Mouse (Mus musculus): ENCODE results near the gene Atp6v0d1. TPM values are rescaled to one million over a fixed set of nuclear protein-coding genes. Genes with fewer than 3 reads are reported as not detected.
A peak's percentile ranks its signal among the peaks of the same experiment; 100 is the strongest.

Atp6v0d1 gene
- total and polyA plus RNA-seq, 3 experiments = 51.1 to 83.8 TPM; not detected in 1

DNA sequence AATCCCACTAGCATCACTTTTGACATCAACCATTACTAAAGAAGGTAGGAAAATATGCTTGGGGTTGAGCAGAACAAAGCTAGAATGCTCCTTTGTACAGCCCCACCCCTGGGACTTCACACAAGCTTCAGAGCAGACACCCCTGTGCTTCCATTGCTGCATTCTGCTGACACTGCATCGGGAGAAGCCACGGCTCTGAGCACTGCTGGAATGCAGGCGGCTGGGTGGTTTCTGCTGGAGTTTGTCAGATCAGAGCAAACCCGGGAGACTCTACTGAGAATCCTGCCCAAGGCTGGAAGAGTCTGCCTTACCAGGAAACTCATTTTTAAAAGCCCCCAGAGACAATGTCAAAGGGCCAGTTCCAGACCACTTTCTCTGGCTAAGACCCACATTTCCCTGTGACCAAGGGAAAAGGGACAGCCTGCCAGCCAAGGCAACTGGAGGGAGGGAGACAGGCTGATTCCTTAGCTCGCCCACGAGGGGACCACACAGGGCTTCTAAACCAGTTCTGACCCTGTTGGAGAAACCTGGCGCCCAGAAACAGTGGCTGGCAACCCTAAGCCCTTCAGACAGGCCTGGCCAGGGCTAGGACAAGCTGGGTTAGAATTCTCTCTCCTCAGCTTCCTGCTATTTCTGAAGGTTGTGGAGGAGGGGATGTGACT, 21.2 kb downstream of the Atp6v0d1 start:
- peak overlapping the region; percentile 44 for H3K27ac ChIP-seq (ENCODE audit: control insufficient read depth, low read depth, low read length)
- no peak overlapping the region for H3K4me3 ChIP-seq (ENCODE audit: control insufficient read depth in 1 of 2, insufficient read depth in 1 of 2, low read depth in 2 of 2, low read length in 2 of 2)
- TF ChIP-seq HCFC1 (IDR thresholded peaks at IDR 0.05; ENCODE audit: low read depth, low read length) (no peak), CHD2 (IDR thresholded peaks at IDR 0.05; ENCODE audit: low read length) (no peak), ETS1 (IDR thresholded peaks at IDR 0.05; ENCODE audit: low read depth, low read length) (no peak), POLR2A (IDR thresholded peaks at IDR 0.05; ENCODE audit: control insufficient read depth in 1 of 2, insufficient read depth in 1 of 2, low read depth in 1 of 2, low read length in 2 of 2, poor library complexity in 1 of 2) (no peak), RCOR1 (IDR thresholded peaks at IDR 0.05; ENCODE audit: low read depth, low read length) (no peak), SIN3A (IDR thresholded peaks at IDR 0.05; ENCODE audit: low read length) (no peak), TCF12 (IDR thresholded peaks at IDR 0.05; ENCODE audit: low read depth, low read length) (no peak), ZKSCAN1 (IDR thresholded peaks at IDR 0.05; ENCODE audit: low read depth, low read length) (no peak), TBP (IDR thresholded peaks at IDR 0.05; ENCODE audit: low read depth, low read length) (no peak), MYB (IDR thresholded peaks at IDR 0.05; ENCODE audit: low read depth, low read length) (no peak), ZMIZ1 (IDR thresholded peaks at IDR 0.05; ENCODE audit: low read depth, low read length) (no peak), ELF1 (IDR thresholded peaks at IDR 0.05; ENCODE audit: low read depth, low read length) (no peak), E2F4 (IDR thresholded peaks at IDR 0.05; ENCODE audit: borderline replicate concordance, low read depth, low read length) (no peak), EP300 (IDR thresholded peaks at IDR 0.05; ENCODE audit: low read depth in 1 of 2, low read length in 2 of 2) (no peak), MAZ (IDR thresholded peaks at IDR 0.05; ENCODE audit: low read depth, low read length) (no peak), CHD1 (IDR thresholded peaks at IDR 0.05; ENCODE audit: low read depth, low read length) (no peak), NRF1 (IDR thresholded peaks at IDR 0.05; ENCODE audit: insufficient read depth, low read depth, low read length, poor library complexity, severe bottlenecking) (no peak)
- H3K9me3 ChIP-seq (replicated peaks; ENCODE audit: insufficient read depth, low read length) = no peaks in the 10 kb centered on the region
- peaks cover 0 to 55% of the 10 kb centered on the region in 2 experiments; a peak in 3 of 4 replicates for H3K36me3 ChIP-seq (ENCODE audit: control insufficient read depth in 1 of 2, insufficient read depth in 2 of 2, low read length in 2 of 2)
- no peaks in the 10 kb centered on the region for H3K27me3 ChIP-seq (ENCODE audit: control insufficient read depth in 1 of 2, insufficient read depth in 2 of 2, low read length in 2 of 2)
- no peak for DNase-seq (ENCODE audit: low read depth, low spot score)
- no peak overlapping the region for H3K9ac ChIP-seq (ENCODE audit: control insufficient read depth, low read depth, low read length, poor library complexity, severe bottlenecking)
- H3K4me1 ChIP-seq (ENCODE audit: control insufficient read depth in 1 of 2, insufficient read depth in 2 of 2, low read length in 2 of 2) = peaks cover 32 to 50% of the 10 kb centered on the region in 2 experiments
- H3K79me2 ChIP-seq (ENCODE audit: control insufficient read depth, insufficient read depth, low read length, poor library complexity) = peaks cover 2% of the 10 kb centered on the region; the same call in 1 of the 2 replicates

DNA sequence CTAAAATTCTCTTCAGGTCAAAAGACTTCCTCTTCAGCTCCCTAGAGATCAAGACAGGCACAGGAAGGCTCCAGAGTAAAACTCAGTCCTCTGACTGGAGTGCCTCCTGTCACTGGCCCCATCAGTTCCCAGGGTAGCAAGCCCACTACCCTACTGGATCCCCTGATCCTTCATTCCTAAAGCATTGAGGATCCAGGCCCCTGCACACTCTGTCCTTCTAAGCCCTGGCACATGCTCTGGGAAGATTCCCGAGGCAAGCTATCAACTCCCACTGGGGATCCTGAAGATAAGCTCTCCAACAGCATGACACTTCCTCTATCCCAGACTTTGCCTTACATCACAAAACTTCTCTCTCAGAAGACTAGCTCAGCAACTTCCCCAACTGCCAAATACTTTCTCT, 22.1 kb downstream of the Atp6v0d1 start:
- peaks cover 0 to 55% of the 10 kb centered on the region in 2 experiments; a peak in 3 of 4 replicates for H3K36me3 ChIP-seq (ENCODE audit: control insufficient read depth in 1 of 2, insufficient read depth in 2 of 2, low read length in 2 of 2)
- H3K79me2 ChIP-seq (ENCODE audit: control insufficient read depth, insufficient read depth, low read length, poor library complexity) = peaks cover 2% of the 10 kb centered on the region; the same call in 1 of the 2 replicates
- TF ChIP-seq ZMIZ1 (IDR thresholded peaks at IDR 0.05; ENCODE audit: low read depth, low read length) (no peak), UBTF (IDR thresholded peaks at IDR 0.05; ENCODE audit: borderline replicate concordance, insufficient read depth, low read depth, low read length) (no peak), CHD2 (IDR thresholded peaks at IDR 0.05; ENCODE audit: low read length) (no peak), MAX (IDR thresholded peaks at IDR 0.05; ENCODE audit: low read length) (no peak; the same call in 1 of the 2 replicates), RCOR1 (IDR thresholded peaks at IDR 0.05; ENCODE audit: low read depth, low read length) (peak; percentile 77), ZNF384 (IDR thresholded peaks at IDR 0.05; ENCODE audit: low read depth, low read length) (no peak), CTCF (IDR thresholded peaks at IDR 0.05 in 2 of 3, conservative IDR thresholded peaks at IDR 0.05 in 1 of 3; ENCODE audit: control insufficient read depth in 1 of 3, insufficient read depth in 1 of 3, low read depth in 2 of 3, low read length in 3 of 3, poor library complexity in 1 of 3, severe bottlenecking in 1 of 3) (no peak), MXI1 (IDR thresholded peaks at IDR 0.05; ENCODE audit: low read depth, low read length) (peak; percentile 6; the same call in 1 of the 2 replicates), MEF2A (IDR thresholded peaks at IDR 0.05; ENCODE audit: extremely low read depth, insufficient replicate concordance, low read depth, low read length, poor library complexity, severe bottlenecking) (no peak), POLR2AphosphoS2 (IDR thresholded peaks at IDR 0.05; ENCODE audit: low read length) (no peak), KAT2A (conservative IDR thresholded peaks at IDR 0.05; ENCODE audit: low read depth, low read length) (no peak), EP300 (IDR thresholded peaks at IDR 0.05; ENCODE audit: low read depth in 1 of 2, low read length in 2 of 2) (peak; percentile 71 to 75; a peak in 2 of 4 replicates), NRF1 (IDR thresholded peaks at IDR 0.05; ENCODE audit: insufficient read depth, low read depth, low read length, poor library complexity, severe bottlenecking) (no peak), TAL1 (IDR thresholded peaks at IDR 0.05; ENCODE audit: low read length) (no peak), SIN3A (IDR thresholded peaks at IDR 0.05; ENCODE audit: low read length) (no peak), TBP (IDR thresholded peaks at IDR 0.05; ENCODE audit: low read depth, low read length) (0 out of 2 replicates have a peak, but pooled peaks have one; percentile 32), USF2 (IDR thresholded peaks at IDR 0.05; ENCODE audit: borderline replicate concordance in 1 of 2, insufficient read depth in 1 of 2, low read depth in 1 of 2, low read length in 2 of 2) (no peak), POLR2AphosphoS5 (IDR thresholded peaks at IDR 0.05; ENCODE audit: borderline replicate concordance, low read depth, low read length) (no peak), ELF1 (IDR thresholded peaks at IDR 0.05; ENCODE audit: low read depth, low read length) (0 out of 2 replicates have a peak, but pooled peaks have one; percentile 26)

More for the DNA sequence above, 22.1 kb downstream of the Atp6v0d1 start:
- Histone ChIP-seq H3K9ac (ENCODE audit: control insufficient read depth, low read depth, low read length, poor library complexity, severe bottlenecking) (no peak overlapping the region), H3K27ac (ENCODE audit: control insufficient read depth, low read depth, low read length) (peak overlapping the region; percentile 44), H3K27me3 (ENCODE audit: control insufficient read depth in 1 of 2, insufficient read depth in 2 of 2, low read length in 2 of 2) (no peaks in the 10 kb centered on the region), H3K4me1 (ENCODE audit: control insufficient read depth in 1 of 2, insufficient read depth in 2 of 2, low read length in 2 of 2) (peaks cover 32 to 50% of the 10 kb centered on the region in 2 experiments), H3K9me3 (replicated peaks; ENCODE audit: insufficient read depth, low read length) (no peaks in the 10 kb centered on the region), H3K4me3 (ENCODE audit: control insufficient read depth in 1 of 2, insufficient read depth in 1 of 2, low read depth in 2 of 2, low read length in 2 of 2) (no peak overlapping the region)
- peak; percentile 66 for DNase-seq (ENCODE audit: low read depth, low spot score)

Measured in MEL (cell line).